Mouse (Mus musculus) layer of hippocampus, postnatal 10 days (tissue): ENCODE measurements around the gene Tdp2. TPM values are rescaled to one million over a fixed set of nuclear protein-coding genes. Genes with fewer than 3 reads are reported as not detected.

Source experiments
- DNase-seq, 2 experiments: peaks; one replicate each; pipeline ENCODE4 v3.0.0; 2021; ENCODE audit warnings: low spot score in 2 of 2
- total RNA-seq, 2 experiments: library from RNA; stranded (reverse); gene quantifications; 2 replicates each; pipeline ENCODE4 v1.2.3; 2021

Tdp2 gene
- total RNA-seq, 2 experiments from 2014 or later, result 25.1 to 26.2 TPM

- DNase-seq, result no peak
Observed at GRCm38 (mm10) chr13:24868233-24868632, 36.8 kb downstream of the Tdp2 start.

GRCm38 (mm10) chr13:24879359-24880040, 48.0 kb downstream of the Tdp2 start:
- no peak for DNase-seq

DNA sequence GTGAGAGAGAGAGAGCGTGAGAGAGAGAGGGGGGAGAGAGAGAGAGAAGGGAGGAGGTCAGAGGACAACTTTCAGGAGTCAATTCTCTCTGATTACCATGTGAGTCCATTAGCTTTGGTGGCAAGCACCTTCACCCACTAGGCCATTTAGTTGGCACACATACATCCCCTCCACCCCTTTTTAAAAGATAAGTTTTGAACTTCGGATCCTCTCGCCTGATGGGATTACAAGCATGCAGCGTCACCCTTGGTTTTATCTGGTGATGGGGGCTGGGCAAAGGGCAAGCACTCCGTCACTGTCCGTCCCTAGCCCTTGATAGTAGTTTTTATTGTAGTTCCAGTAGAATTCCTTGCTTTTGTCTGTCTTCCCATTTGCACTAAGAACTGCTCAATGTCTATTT, 48.7 kb downstream of the Tdp2 start:
- no peak for DNase-seq

DNA sequence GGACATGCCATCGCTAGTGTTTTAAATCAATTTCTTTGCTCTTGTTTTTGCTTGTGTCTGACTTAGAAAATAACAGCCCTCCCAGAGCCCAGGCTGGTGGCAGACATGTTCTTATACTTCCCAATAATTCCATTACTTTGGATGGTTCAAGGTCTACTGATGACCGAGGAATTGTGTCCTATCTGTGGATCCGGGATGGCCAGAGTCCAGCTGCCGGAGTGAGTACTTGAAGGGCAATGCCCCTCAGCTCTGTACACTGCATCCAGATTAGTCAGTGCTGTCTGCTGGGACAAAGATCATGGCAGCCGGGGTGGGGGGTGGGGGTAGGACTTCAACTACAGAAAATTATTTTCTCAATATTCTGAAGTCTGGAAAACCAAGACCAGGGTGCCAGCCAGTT, 49.2 kb downstream of the Tdp2 start:
- no peak for DNase-seq

DNA sequence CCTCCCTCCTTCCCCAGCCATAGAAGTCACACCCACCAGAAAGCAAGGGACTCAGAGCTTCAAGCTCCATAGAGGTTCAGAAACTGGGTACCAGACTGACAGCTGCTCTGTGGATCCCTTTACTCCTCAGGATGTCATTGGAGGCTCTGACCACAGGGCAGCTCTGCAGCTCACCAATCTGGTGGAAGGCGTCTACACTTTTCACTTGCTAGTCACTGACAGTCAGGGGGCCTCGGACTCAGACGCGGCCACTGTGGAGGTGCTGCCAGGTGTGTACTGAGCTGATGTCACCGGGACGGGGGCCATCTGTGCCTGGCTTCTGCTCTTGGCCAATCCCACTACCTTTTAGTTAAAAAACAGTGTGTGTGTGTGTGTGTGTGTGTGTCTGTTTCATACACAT, 50.9 kb downstream of the Tdp2 start:
- DNase-seq, result peak; percentile 16 to 39

- no peak for DNase-seq
Observed at GRCm38 (mm10) chr13:24889554-24889953, 58.1 kb downstream of the Tdp2 start.

Other genes with a start within 250 kb of the Tdp2 start
- 10 to 100 TPM; 70.4 to 73.3 TPM for gene Ripor2, start 249.5 kb upstream of the Tdp2 start, total RNA-seq
- not detected for gene Armh2, start 90.4 kb upstream of the Tdp2 start, total RNA-seq
- 1 to 10 TPM; 2.4 to 2.5 TPM for gene Gmnn, start 69.8 kb upstream of the Tdp2 start, total RNA-seq
- gene BC005537, start 30.0 kb upstream of the Tdp2 start, total RNA-seq, result 100 to 1,000 TPM; 212 to 224 TPM
- 10 to 100 TPM; 58.7 to 66.6 TPM for gene Acot13, start 139 bp upstream of the Tdp2 start, total RNA-seq
- gene D130043K22Rik, start 13.5 kb downstream of the Tdp2 start, total RNA-seq, result 10 to 100 TPM; 28.2 to 31.4 TPM
- gene Aldh5a1, start 106.0 kb downstream of the Tdp2 start, total RNA-seq, result 10 to 100 TPM; 66.6 to 68.9 TPM
- 1 to 10 TPM; 7.1 to 8.9 TPM for gene Gpld1, start 111.5 kb downstream of the Tdp2 start, total RNA-seq
- gene Mrs2, start 188.7 kb downstream of the Tdp2 start, total RNA-seq, result 10 to 100 TPM; 50.1 to 64.5 TPM
- gene Dcdc2a, start 224.3 kb downstream of the Tdp2 start, total RNA-seq, result 10 to 100 TPM in 1 of 2 experiments, 1 to 10 TPM in 1; 9.1 to 11.8 TPM